Mouse (Mus musculus): ENCODE results near the gene Cdc42ep4. TPM values are rescaled to one million over a fixed set of nuclear protein-coding genes. Genes with fewer than 3 reads are reported as not detected.

Gene Cdc42ep4
- 10 to 100 TPM; 35.4 to 43.3 TPM for total RNA-seq (2021)
- long read RNA-seq, experiment 1, transcript Cdc42ep4-201 (2 exons, 3,008 nt), result major isoform, 20 of 33 reads
- long read RNA-seq, experiment 1, partial matches to known transcripts, result 0 of 33 reads
- long read RNA-seq, experiment 1, other reads (novel, unspliced or antisense), result 9 of 33 reads
- long read RNA-seq, experiment 2, transcript Cdc42ep4-201 (2 exons, 3,008 nt), result major isoform, 13 of 24 reads
- long read RNA-seq, experiment 2, partial matches to known transcripts, result 0 of 24 reads
- long read RNA-seq, experiment 2, other reads (novel, unspliced or antisense), result 9 of 24 reads

DNA sequence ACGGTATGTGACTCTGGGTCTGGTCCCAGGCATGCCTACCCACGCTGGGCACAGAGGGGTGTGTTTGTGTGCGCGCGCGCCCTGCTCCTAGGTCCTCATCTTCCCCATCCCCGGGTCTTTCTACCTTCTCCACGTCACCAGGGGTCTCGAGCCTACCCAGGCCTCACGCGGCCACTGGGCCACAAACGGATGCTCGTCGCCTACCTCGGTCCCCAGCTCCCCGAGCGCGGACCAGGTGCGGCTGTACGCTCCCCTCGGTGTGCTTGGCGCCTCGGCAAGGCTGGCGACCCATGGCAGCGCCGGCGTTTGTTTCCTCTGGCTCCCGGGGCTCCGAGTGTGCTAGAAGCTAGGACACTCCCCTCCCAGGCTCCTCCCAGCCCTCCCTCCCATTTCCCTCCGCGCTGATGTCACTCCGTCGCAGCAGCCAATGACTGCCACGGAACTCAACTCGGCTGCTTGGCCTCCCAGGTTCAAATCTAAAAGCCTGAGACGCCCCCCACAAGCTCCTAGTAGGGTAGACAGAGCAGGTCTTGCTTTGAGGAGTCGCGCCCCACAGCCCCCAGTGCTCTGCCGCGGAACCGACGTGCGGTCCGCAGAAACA, at the start of gene Cdc42ep4:
Gene Cdc42ep4 (minus strand): TSS at position 398 of the 601 bp plus-strand sequence.
- DNase-seq (ENCODE audit: low spot score in 2 of 2), result peak; percentile 77 to 80
- intact Hi-C loops (cut with DNase I), result loop anchor here (2.0 to 5.0 kb wide), 2 partner anchors 39 to 59 kb away; partner anchors contain the start of gene Cpsf4l

DNA sequence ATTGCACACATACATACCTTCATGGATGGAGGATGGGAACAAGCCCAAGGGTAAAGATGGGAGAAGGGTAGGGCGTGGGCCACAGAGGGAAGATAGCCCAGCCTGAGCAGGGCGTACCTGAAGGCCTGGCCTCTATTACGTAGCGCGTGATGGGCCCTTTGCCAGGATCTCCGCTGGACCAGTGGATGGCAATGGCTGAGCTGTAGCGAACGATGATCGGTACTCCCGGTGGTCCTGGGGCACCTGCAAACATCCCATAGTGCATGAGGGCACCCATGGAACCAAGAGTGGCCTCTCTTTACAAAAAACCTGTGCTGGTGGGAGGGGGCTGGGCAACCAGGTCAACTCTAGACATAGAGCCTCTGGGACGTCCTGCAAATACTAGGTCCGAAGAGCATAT, 48.3 kb upstream of the Cdc42ep4 start:
- intact Hi-C loops (cut with DNase I), result no loop called here
- DNase-seq (ENCODE audit: low spot score in 2 of 2), result no peak

- DNase-seq (ENCODE audit: low spot score in 2 of 2), result peak in 1 of 2 experiments; percentile 34
- intact Hi-C loops (cut with DNase I), result no loop called here
These were observed 47.4 kb upstream of the Cdc42ep4 start for GRCm38 (mm10) chr11:113799041-113799447.

- intact Hi-C loops (cut with DNase I), result no loop called here
- no peak for DNase-seq (ENCODE audit: low spot score in 2 of 2)
These were observed 46.3 kb upstream of the Cdc42ep4 start for GRCm38 (mm10) chr11:113798011-113798410.

DNA sequence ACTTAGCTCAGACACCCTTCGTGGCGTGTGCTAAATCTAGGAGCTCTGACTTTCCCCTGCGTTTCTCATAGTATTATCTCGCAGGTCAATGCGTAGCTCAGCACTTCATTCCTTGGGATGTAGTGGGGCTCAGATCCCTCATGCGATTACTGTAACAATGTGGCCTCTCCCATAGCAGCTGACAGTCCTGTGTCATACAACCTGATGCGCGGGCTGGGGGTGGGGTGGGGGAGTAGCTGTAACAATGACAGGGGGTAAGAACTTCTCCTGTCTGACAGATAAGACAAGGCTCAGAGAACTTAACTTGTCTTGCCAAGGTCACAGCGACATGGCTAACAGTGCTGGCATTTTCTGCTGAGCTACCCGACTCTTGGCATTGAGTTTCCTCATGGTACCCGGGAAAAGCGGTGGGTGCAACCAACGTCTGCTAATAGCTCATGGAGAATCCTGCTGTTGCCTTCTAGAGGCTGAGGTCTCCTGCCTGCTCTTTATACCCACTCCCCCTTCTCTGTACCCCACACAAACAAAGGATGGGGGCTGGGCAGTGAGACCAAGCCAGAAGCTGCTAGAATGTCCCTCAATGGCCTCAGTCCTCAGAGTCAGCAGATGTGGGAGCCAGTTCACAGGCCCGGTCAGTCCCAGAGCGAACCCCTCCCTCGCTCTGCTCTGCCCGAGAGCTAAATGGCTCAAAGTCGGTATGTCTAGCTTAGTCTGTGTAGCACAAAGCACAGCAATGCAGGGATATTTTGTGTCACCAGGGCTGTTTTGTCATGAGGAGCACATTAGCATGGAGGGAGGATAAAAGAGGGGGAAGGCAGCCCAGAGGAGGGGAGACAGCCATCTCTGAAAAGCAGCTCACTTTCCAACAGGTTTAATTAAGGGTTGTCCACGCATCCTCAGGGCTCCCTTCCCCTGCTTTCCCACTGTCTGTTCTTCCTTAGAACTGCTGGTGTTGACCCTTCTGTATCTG, 45.6 kb upstream of the Cdc42ep4 start:
- intact Hi-C loops (cut with DNase I), result no loop called here

GRCm38 (mm10) chr11:113795846-113796245, 44.2 kb upstream of the Cdc42ep4 start:
- intact Hi-C loops (cut with DNase I), result no loop called here
- no peak for DNase-seq (ENCODE audit: low spot score in 2 of 2)

More for the DNA sequence above, 45.6 kb upstream of the Cdc42ep4 start:
- no peak for DNase-seq (ENCODE audit: low spot score in 2 of 2)

- intact Hi-C loops (cut with DNase I), result no loop called here
These were observed 39.9 kb upstream of the Cdc42ep4 start for GRCm38 (mm10) chr11:113791357-113792215.

GRCm38 (mm10) chr11:113789101-113789500, 37.4 kb upstream of the Cdc42ep4 start:
- intact Hi-C loops (cut with DNase I), result no loop called here

More at GRCm38 (mm10) chr11:113791357-113792215, 39.9 kb upstream of the Cdc42ep4 start:
- DNase-seq (ENCODE audit: low spot score in 2 of 2), result peak; percentile 47 to 74

GRCm38 (mm10) chr11:113788183-113788789, 36.6 kb upstream of the Cdc42ep4 start:
- intact Hi-C loops (cut with DNase I), result no loop called here
- DNase-seq (ENCODE audit: low spot score in 2 of 2), result peak in 1 of 2 experiments; percentile 42

More at GRCm38 (mm10) chr11:113789101-113789500, 37.4 kb upstream of the Cdc42ep4 start:
- no peak for DNase-seq (ENCODE audit: low spot score in 2 of 2)

GRCm38 (mm10) chr11:113787432-113788182, 35.9 kb upstream of the Cdc42ep4 start:
- DNase-seq (ENCODE audit: low spot score in 2 of 2), result no peak
- intact Hi-C loops (cut with DNase I), result no loop called here

GRCm38 (mm10) chr11:113787009-113787408, 35.3 kb upstream of the Cdc42ep4 start:
- DNase-seq (ENCODE audit: low spot score in 2 of 2), result no peak
- intact Hi-C loops (cut with DNase I), result no loop called here

DNA sequence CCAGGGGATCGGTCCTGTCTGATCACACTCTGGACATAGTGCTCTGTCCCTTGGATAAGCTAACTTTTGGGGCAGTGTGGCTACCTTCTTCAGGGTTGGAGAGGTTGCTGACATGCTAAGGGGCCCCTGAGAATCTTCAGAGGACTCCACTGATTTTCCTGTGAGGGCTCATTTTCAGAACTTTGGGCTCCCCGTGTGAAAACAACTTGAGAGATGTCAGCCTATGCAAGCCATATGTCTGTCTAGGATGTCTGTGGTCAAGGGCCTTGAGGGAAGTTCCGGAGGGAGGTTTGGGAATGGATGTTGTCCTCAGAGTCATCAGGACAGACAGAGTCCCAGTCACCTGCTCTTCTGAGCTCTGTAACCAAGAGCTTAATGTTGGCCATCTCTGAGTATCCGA, 34.7 kb upstream of the Cdc42ep4 start:
- no peak for DNase-seq (ENCODE audit: low spot score in 2 of 2)
- intact Hi-C loops (cut with DNase I), result no loop called here

DNA sequence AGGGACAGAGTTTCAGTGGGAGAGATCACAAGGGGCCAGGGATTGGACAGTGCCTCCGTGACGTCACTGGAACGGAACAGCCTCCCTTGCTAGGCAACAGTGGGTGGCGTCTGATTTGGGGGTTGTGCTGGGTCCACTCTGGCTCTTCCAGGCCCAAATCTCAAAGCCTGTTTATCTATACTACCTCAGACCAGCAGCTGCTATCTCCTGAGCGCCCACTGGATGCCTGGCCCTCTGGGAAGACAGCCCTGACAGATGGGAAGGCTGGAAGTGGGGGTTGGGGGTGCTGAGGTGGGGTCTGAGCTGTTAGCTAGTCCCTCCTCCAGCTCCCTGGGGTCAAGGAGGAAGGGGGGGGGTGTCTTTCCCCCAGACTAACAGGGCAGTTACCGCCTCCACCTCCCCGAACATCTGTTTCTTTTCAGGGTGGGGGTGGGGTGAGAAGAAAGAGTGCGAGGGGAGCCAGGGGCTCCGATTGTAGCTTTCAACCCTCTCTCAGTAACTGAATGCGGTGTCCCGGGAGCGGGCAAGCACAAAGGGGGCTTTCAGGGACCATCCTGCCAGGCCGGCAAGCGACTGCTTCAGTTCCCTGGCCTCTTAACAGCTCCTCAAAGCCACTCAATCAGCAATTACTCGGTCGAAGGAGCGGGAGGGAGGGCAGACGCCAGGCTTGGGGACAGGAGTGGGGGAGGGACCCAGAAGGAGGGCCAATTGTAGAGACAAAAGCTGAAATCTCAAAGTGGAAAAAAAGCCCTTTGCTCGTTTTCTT, 33.9 kb upstream of the Cdc42ep4 start:
- peak; percentile 64 to 79 for DNase-seq (ENCODE audit: low spot score in 2 of 2)
- intact Hi-C loops (cut with DNase I), result no loop called here

- DNase-seq (ENCODE audit: low spot score in 2 of 2), result no peak
- intact Hi-C loops (cut with DNase I), result no loop called here
These were observed 33.1 kb upstream of the Cdc42ep4 start for GRCm38 (mm10) chr11:113784656-113785396.

DNA sequence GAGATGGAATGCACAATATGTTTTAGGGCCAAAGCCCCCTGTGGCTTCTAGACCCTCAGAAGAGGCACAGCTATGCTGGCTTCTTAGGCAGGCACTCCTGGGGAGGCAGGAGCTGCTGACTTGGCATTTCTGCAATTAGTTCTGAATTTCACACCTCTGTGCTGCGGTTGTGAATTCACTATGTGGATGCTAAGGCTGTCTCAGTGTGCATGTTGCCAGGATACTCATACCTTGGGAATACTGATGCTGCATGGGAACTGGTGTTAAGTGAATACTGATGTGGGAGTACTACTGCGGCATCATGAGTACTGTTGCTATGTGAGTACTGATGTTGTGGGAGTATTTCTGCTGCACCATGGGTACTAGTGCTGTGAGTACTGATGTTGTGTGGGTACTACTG, 30.8 kb upstream of the Cdc42ep4 start:
- intact Hi-C loops (cut with DNase I), result no loop called here
- DNase-seq (ENCODE audit: low spot score in 2 of 2), result peak in 1 of 2 experiments; percentile 80

DNA sequence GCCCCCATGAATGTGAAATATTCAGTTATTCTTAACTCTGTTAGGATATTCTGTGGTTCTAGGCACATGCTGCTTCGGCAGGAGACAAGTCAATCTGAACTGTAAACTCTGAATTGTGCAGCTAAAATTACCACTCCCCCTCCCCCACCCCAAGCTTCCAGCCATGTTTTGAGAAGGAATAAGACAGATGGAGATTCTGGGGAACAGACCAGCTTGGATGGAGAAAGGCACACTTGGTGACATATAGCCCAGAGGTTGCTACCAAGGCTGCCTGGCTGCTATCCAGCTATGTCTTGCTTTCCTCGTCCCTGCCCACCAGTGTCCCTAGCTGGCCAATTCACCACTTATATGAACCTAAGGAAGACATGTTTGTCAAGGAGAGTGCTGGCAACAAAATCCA, 30.3 kb upstream of the Cdc42ep4 start:
- intact Hi-C loops (cut with DNase I), result no loop called here

More for the DNA sequence above, 30.3 kb upstream of the Cdc42ep4 start:
- DNase-seq (ENCODE audit: low spot score in 2 of 2), result peak in 1 of 2 experiments; percentile 51
